Comparison of ENCODE assay signal across 8 mouse cellular contexts in genomic region chr9:58213865-58214264, GRCm38 (mm10). TPM values are rescaled to one million over a fixed set of nuclear protein-coding genes. Genes with fewer than 3 reads are reported as not detected.
DNase-seq lines count a peak whose midpoint lies in the region; ATAC-seq lines count a peak whose summit lies in the region.

No protein-coding gene starts in this region.

- H3K4me3 ChIP-seq in midbrain, embryonic 13.5 days (replicated peaks): no peak overlapping the region
- H3K4me3 ChIP-seq in midbrain, embryonic 16.5 days (ENCODE audit: low read depth, low read length): no peak overlapping the region
- H3K4me3 ChIP-seq in liver, embryonic 13.5 days (replicated peaks): peak overlapping the region; percentile 35

- no peaks in the 10 kb centered on the region for H3K36me3 ChIP-seq in midbrain, embryonic 13.5 days
- H3K36me3 ChIP-seq in midbrain, embryonic 16.5 days (ENCODE audit: control insufficient read depth, insufficient read depth, low read length): no peaks in the 10 kb centered on the region
- peaks cover 6% of the 10 kb centered on the region; the same call in 1 of the 2 replicates for H3K36me3 ChIP-seq in liver, embryonic 13.5 days

- H3K27ac ChIP-seq in midbrain, embryonic 13.5 days: peak overlapping the region; percentile 44; the same call in 1 of the 2 replicates
- no peak overlapping the region for H3K27ac ChIP-seq in midbrain, embryonic 16.5 days (ENCODE audit: low read length)
- H3K27ac ChIP-seq in liver, embryonic 13.5 days: peak overlapping the region; percentile 89

- no peaks in the 10 kb centered on the region for H3K9me3 ChIP-seq in midbrain, embryonic 13.5 days
- H3K9me3 ChIP-seq in midbrain, embryonic 16.5 days (replicated peaks; ENCODE audit: control insufficient read depth, low read length, poor library complexity, severe bottlenecking): no peaks in the 10 kb centered on the region
- H3K9me3 ChIP-seq in liver, embryonic 13.5 days (replicated peaks): no peaks in the 10 kb centered on the region

- no peaks in the 10 kb centered on the region for H3K27me3 ChIP-seq in midbrain, embryonic 13.5 days
- H3K27me3 ChIP-seq in midbrain, embryonic 16.5 days (ENCODE audit: control insufficient read depth, insufficient read depth, low read depth, low read length): no peaks in the 10 kb centered on the region
- peaks cover 13% of the 10 kb centered on the region; the same call in 1 of the 2 replicates for H3K27me3 ChIP-seq in liver, embryonic 13.5 days

- no peak overlapping the region for H3K4me2 ChIP-seq in midbrain, embryonic 13.5 days (replicated peaks)
- H3K4me2 ChIP-seq in midbrain, embryonic 16.5 days (ENCODE audit: low read length): no peak overlapping the region
- peak overlapping the region; percentile 68 for H3K4me2 ChIP-seq in liver, embryonic 13.5 days

- peak; percentile 35; the same call in 1 of the 2 replicates for ATAC-seq in midbrain, embryonic 13.5 days
- ATAC-seq in midbrain, embryonic 16.5 days: no peak
- ATAC-seq in erythroblast, adult 5-6 weeks (replicated peaks; ENCODE audit: low FRiP score, poor library complexity, severe bottlenecking): peak; percentile 91
- ATAC-seq in liver, embryonic 13.5 days (ENCODE audit: low read depth): peak; percentile 95

- H3K9ac ChIP-seq in midbrain, embryonic 13.5 days (replicated peaks): no peak overlapping the region; the same call in 1 of the 2 replicates
- no peak overlapping the region for H3K9ac ChIP-seq in midbrain, embryonic 16.5 days (ENCODE audit: low read depth, low read length)
- peak overlapping the region; percentile 63 for H3K9ac ChIP-seq in liver, embryonic 13.5 days

- peaks cover 20% of the 10 kb centered on the region for H3K4me1 ChIP-seq in midbrain, embryonic 13.5 days (replicated peaks)
- peaks cover 6% of the 10 kb centered on the region; the same call in 1 of the 2 replicates for H3K4me1 ChIP-seq in midbrain, embryonic 16.5 days (ENCODE audit: control insufficient read depth, insufficient read depth, low read length)
- H3K4me1 ChIP-seq in liver, embryonic 13.5 days (replicated peaks): peaks cover 52% of the 10 kb centered on the region

- DNase-seq in adrenal gland, postnatal 14 days: peak; percentile 48
- DNase-seq in adrenal gland, postnatal 10 days: no peak
- peak; percentile 78 for DNase-seq in liver, embryonic 13.5 days
- no peak for DNase-seq in right cerebral cortex, postnatal 25 days
- no peak for DNase-seq in cerebellum, adult 18-20 months

- WGBS in midbrain, embryonic 13.5 days: 27% methylated on average over 5 of the region's 5 CpGs
- 27% methylated on average over 5 of the region's 5 CpGs for WGBS in midbrain, embryonic 16.5 days
- 2% methylated on average over 5 of the region's 5 CpGs for WGBS in liver, embryonic 13.5 days (ENCODE audit: insufficient replicate concordance)

RNA-seq across cellular contexts. Expression of gene Islr2, which starts 9.7 kb away (rescaled TPM):
- 2.2 and 6.2 TPM in 2 replicates for total RNA-seq in adrenal gland, postnatal 14 days (2021)
- total RNA-seq in adrenal gland, postnatal 10 days (2021): 10 to 100 TPM in 1 of 2 experiments, 1 to 10 TPM in 1; 5.0 to 11.0 TPM
- 36.8 and 51.7 TPM in 2 replicates for polyA plus RNA-seq in midbrain, embryonic 13.5 days (2015; fragmentation: Nextera tagmentation; extraction: Ambion mirVana)
- polyA plus RNA-seq in midbrain, embryonic 16.5 days (2015; fragmentation: Nextera tagmentation; extraction: Ambion mirVana): 38.0 and 42.3 TPM in 2 replicates
- not detected in 2 replicates for total RNA-seq in erythroblast, adult 5-6 weeks (2015; ENCODE audit: low replicate concordance)
- total RNA-seq in erythroblast, adult 5-6 weeks (2017; ENCODE audit: low replicate concordance): not detected in 2 replicates
- polyA plus RNA-seq in liver, embryonic 13.5 days (2015; fragmentation: Nextera tagmentation; extraction: Ambion mirVana): 0.03 TPM in 1 of 2 replicates, not detected in the other

RNA-seq across cellular contexts. Expression of gene Islr, which starts 9.8 kb away (rescaled TPM):
- 28.0 and 29.1 TPM in 2 replicates for total RNA-seq in adrenal gland, postnatal 14 days (2021)
- total RNA-seq in adrenal gland, postnatal 10 days (2021): 10 to 100 TPM; 46.5 to 47.1 TPM
- polyA plus RNA-seq in midbrain, embryonic 13.5 days (2015; fragmentation: Nextera tagmentation; extraction: Ambion mirVana): 21.4 and 25.3 TPM in 2 replicates
- polyA plus RNA-seq in midbrain, embryonic 16.5 days (2015; fragmentation: Nextera tagmentation; extraction: Ambion mirVana): 24.4 and 26.2 TPM in 2 replicates
- total RNA-seq in erythroblast, adult 5-6 weeks (2015; ENCODE audit: low replicate concordance): 0.63 TPM in 1 of 2 replicates, not detected in the other
- total RNA-seq in erythroblast, adult 5-6 weeks (2017; ENCODE audit: low replicate concordance): not detected in 2 replicates
- polyA plus RNA-seq in liver, embryonic 13.5 days (2015; fragmentation: Nextera tagmentation; extraction: Ambion mirVana): 3.8 and 4.2 TPM in 2 replicates

RNA-seq across cellular contexts. Expression of gene Pml, which starts 35.7 kb away (rescaled TPM):
- 21.4 and 26.8 TPM in 2 replicates for total RNA-seq in adrenal gland, postnatal 14 days (2021)
- 10 to 100 TPM; 21.8 to 25.6 TPM for total RNA-seq in adrenal gland, postnatal 10 days (2021)
- 4.1 and 4.8 TPM in 2 replicates for polyA plus RNA-seq in midbrain, embryonic 13.5 days (2015; fragmentation: Nextera tagmentation; extraction: Ambion mirVana)
- polyA plus RNA-seq in midbrain, embryonic 16.5 days (2015; fragmentation: Nextera tagmentation; extraction: Ambion mirVana): 3.5 and 3.9 TPM in 2 replicates
- 43.0 and 50.8 TPM in 2 replicates for total RNA-seq in erythroblast, adult 5-6 weeks (2015; ENCODE audit: low replicate concordance)
- total RNA-seq in erythroblast, adult 5-6 weeks (2017; ENCODE audit: low replicate concordance): 51.6 and 69.0 TPM in 2 replicates
- 18.9 and 21.1 TPM in 2 replicates for polyA plus RNA-seq in liver, embryonic 13.5 days (2015; fragmentation: Nextera tagmentation; extraction: Ambion mirVana)

RNA-seq across cellular contexts. Expression of gene Stoml1, which starts 39.1 kb away (rescaled TPM):
- 13.4 and 18.8 TPM in 2 replicates for total RNA-seq in adrenal gland, postnatal 14 days (2021)
- total RNA-seq in adrenal gland, postnatal 10 days (2021): 10 to 100 TPM; 14.6 to 22.4 TPM
- polyA plus RNA-seq in midbrain, embryonic 13.5 days (2015; fragmentation: Nextera tagmentation; extraction: Ambion mirVana): 94.8 and 97.2 TPM in 2 replicates
- polyA plus RNA-seq in midbrain, embryonic 16.5 days (2015; fragmentation: Nextera tagmentation; extraction: Ambion mirVana): 134 and 144 TPM in 2 replicates
- 1.2 and 8.6 TPM in 2 replicates for total RNA-seq in erythroblast, adult 5-6 weeks (2015; ENCODE audit: low replicate concordance)
- 2.1 and 2.3 TPM in 2 replicates for total RNA-seq in erythroblast, adult 5-6 weeks (2017; ENCODE audit: low replicate concordance)
- polyA plus RNA-seq in liver, embryonic 13.5 days (2015; fragmentation: Nextera tagmentation; extraction: Ambion mirVana): 5.2 and 5.5 TPM in 2 replicates

Comparison
In these comparisons a context has a peak if more than half of its experiments do, and no peak if none do; other contexts are left out.
1. DNase-seq: peak in adrenal gland, postnatal 14 days (single experiment) and liver, embryonic 13.5 days (single experiment); none in adrenal gland, postnatal 10 days (single experiment), right cerebral cortex, postnatal 25 days (single experiment) and cerebellum, adult 18-20 months (0 of 2).
2. RNA of gene Islr, which starts 9.8 kb away (total RNA-seq): 46.5 to 47.1 TPM in adrenal gland, postnatal 10 days and 28.0 to 29.1 TPM in adrenal gland, postnatal 14 days; 0.63 TPM in erythroblast, adult 5-6 weeks; every median in the first group is over 10 times any median in the second.